Comparison of ENCODE assay signal across 8 mouse cellular contexts in genomic region chr13:20489698-20490417, GRCm38 (mm10).
DNase-seq lines count a peak whose midpoint lies in the region; ATAC-seq lines count a peak whose summit lies in the region.

No protein-coding gene starts in this region.

- no peaks in the 10 kb centered on the region for H3K27me3 ChIP-seq in hindbrain, embryonic 14.5 days (ENCODE audit: control insufficient read depth, insufficient read depth, low read length)

- H3K27ac ChIP-seq in hindbrain, embryonic 14.5 days = no peak overlapping the region

- H3K4me3 ChIP-seq in hindbrain, embryonic 14.5 days (replicated peaks; ENCODE audit: low read length) = no peak overlapping the region

- no peaks in the 10 kb centered on the region for H3K36me3 ChIP-seq in hindbrain, embryonic 14.5 days (replicated peaks; ENCODE audit: control insufficient read depth, insufficient read depth)

- WGBS in hindbrain, embryonic 14.5 days = 54% methylated on average over 8 of the region's 8 CpGs

- ATAC-seq in hindbrain, embryonic 14.5 days (ENCODE audit: low FRiP score) = 0 out of 2 replicates have a peak, but pooled peaks have one; percentile 27
- peak; percentile 53; the same call in 1 of the 2 replicates for ATAC-seq in monocyte, adult 5-6 weeks (replicated peaks; ENCODE audit: insufficient number of reproducible peaks, low FRiP score, low TSS enrichment, poor library complexity, severe bottlenecking)

- DNase-seq in gastrocnemius, adult 18-20 months (ENCODE audit: low spot score) = peak; percentile 31
- DNase-seq in gastrocnemius, postnatal 10 days = no peak
- peak; percentile 31 to 45 for DNase-seq in B cell, adult 2 months
- peak; percentile 24 for DNase-seq in c-Kit-negative CD71-positive TER-119-positive erythroid progenitor cells, embryonic 14.5 days (ENCODE audit: low read depth, low spot score)
- DNase-seq in hindbrain, embryonic 14.5 days (ENCODE audit: low spot score) = peak; percentile 74
- no peak for DNase-seq in left cerebral cortex, adult 11 months (ENCODE audit: low spot score)
- no peak for DNase-seq in layer of hippocampus, adult 9-10 months (ENCODE audit: low spot score)

- no peak overlapping the region for H3K4me2 ChIP-seq in hindbrain, embryonic 14.5 days (replicated peaks)

- peaks cover 12% of the 10 kb centered on the region for H3K4me1 ChIP-seq in hindbrain, embryonic 14.5 days (replicated peaks; ENCODE audit: control insufficient read depth, insufficient read depth, low read length)

- H3K9ac ChIP-seq in hindbrain, embryonic 14.5 days = no peak overlapping the region

- no peaks in the 10 kb centered on the region for H3K9me3 ChIP-seq in hindbrain, embryonic 14.5 days (ENCODE audit: control insufficient read depth, low read length)

Comparison
In these comparisons a context has a peak if more than half of its experiments do, and no peak if none do; other contexts are left out.
1. DNase-seq: peak in gastrocnemius, adult 18-20 months (single experiment), B cell, adult 2 months (2 of 2), c-Kit-negative CD71-positive TER-119-positive erythroid progenitor cells, embryonic 14.5 days (single experiment) and hindbrain, embryonic 14.5 days (single experiment); none in gastrocnemius, postnatal 10 days (single experiment), left cerebral cortex, adult 11 months (single experiment) and layer of hippocampus, adult 9-10 months (single experiment).